Mouse (Mus musculus) macrophage (primary cell): Measurements from ENCODE around the gene Cpt1b. TPM values are rescaled to one million over a fixed set of nuclear protein-coding genes. Genes with fewer than 3 reads are reported as not detected.
A peak's percentile ranks its signal among the peaks of the same experiment; 100 is the strongest.
"Not testable (repeated sequence)": the region's sequence is repeated elsewhere in the genome, so short reads cannot be mapped to it uniquely, and the experiment has no call there.

Source experiments
- H3K27ac ChIP-seq: fragments of 350-480 bp; formaldehyde crosslinking; 2 replicates; pipeline ENCODE4 v1.9.0; 2021
- H3K36me3 ChIP-seq: fragments of 350-480 bp; formaldehyde crosslinking; 2 replicates; pipeline ENCODE4 v1.9.0; 2021; ENCODE audit errors: inconsistent target
- H3K4me3 ChIP-seq: fragments of 350-480 bp; formaldehyde crosslinking; 2 replicates; pipeline ENCODE4 v1.9.0; 2021; ENCODE audit errors: inconsistent target
- H3K79me2 ChIP-seq: fragments of 350-480 bp; formaldehyde crosslinking; 2 replicates; pipeline ENCODE4 v1.9.0; 2021; ENCODE audit errors: inconsistent target
- WGBS: methylation state at CpG from one replicate; pipeline ENCODE4 v1.1.7; 2026; ENCODE audit warnings: inconsistent platforms; ENCODE audit not compliant: missing documents; 5-methylcytosine and 5-hydroxymethylcytosine counted together
- polyA plus RNA-seq: library from polyadenylated mRNA; stranded (reverse); fragments of 250-400 nt; gene quantifications from 3 replicates; pipeline ENCODE4 v1.2.4, GENCODE M21; 2018; ENCODE audit warnings: inconsistent platforms

Gene Cpt1b
- polyA plus RNA-seq, 1 experiment from 2014 or later, result 0.24 TPM

- Histone ChIP-seq H3K79me2 (no peaks in the 10 kb centered on the region), H3K36me3 (no peaks in the 10 kb centered on the region), H3K27ac (no peak overlapping the region), H3K4me3 (no peak overlapping the region)
- WGBS, result 52% methylated on average over 4 of the region's 6 CpGs
Observed at GRCm38 (mm10) chr15:89454857-89455256, 29.2 kb upstream of the Cpt1b start.

GRCm38 (mm10) chr15:89453865-89454478, 28.3 kb upstream of the Cpt1b start, which contains the start of gene Mapk8ip2:
Gene Mapk8ip2 (plus strand): TSS chr15:89453913.
- WGBS, result 5% methylated on average over 42 of the region's 53 CpGs
- Histone ChIP-seq H3K27ac (no peak within 1 kb of the TSS), H3K36me3 (no peaks in the 10 kb centered on the region), H3K79me2 (no peaks in the 10 kb centered on the region), H3K4me3 (no peak within 1 kb of the TSS)

GRCm38 (mm10) chr15:89452906-89453864, 27.5 kb upstream of the Cpt1b start:
- no peak overlapping the region for H3K27ac ChIP-seq
- WGBS, result 6% methylated on average over 24 of the region's 24 CpGs
- H3K79me2 ChIP-seq, result no peaks in the 10 kb centered on the region
- no peak overlapping the region for H3K4me3 ChIP-seq
- no peaks in the 10 kb centered on the region for H3K36me3 ChIP-seq

- 53% methylated on average over 8 of the region's 8 CpGs for WGBS
- Histone ChIP-seq H3K79me2 (no peaks in the 10 kb centered on the region), H3K4me3 (no peak overlapping the region), H3K36me3 (no peaks in the 10 kb centered on the region), H3K27ac (no peak overlapping the region)
Observed at GRCm38 (mm10) chr15:89442486-89443070, 16.9 kb upstream of the Cpt1b start.

- Histone ChIP-seq H3K27ac (no peak overlapping the region), H3K36me3 (no peaks in the 10 kb centered on the region), H3K4me3 (no peak overlapping the region), H3K79me2 (no peaks in the 10 kb centered on the region; the same call in 1 of the 2 replicates)
- WGBS, result 74% methylated on average over 5 of the region's 5 CpGs
Observed at GRCm38 (mm10) chr15:89435878-89436277, 10.2 kb upstream of the Cpt1b start.

GRCm38 (mm10) chr15:89434136-89434535, 8.5 kb upstream of the Cpt1b start:
- Histone ChIP-seq H3K79me2 (no peaks in the 10 kb centered on the region; the same call in 1 of the 2 replicates), H3K36me3 (no peaks in the 10 kb centered on the region), H3K27ac (no peak overlapping the region), H3K4me3 (no peak overlapping the region)
- 96% methylated on average over 2 of the region's 3 CpGs for WGBS

- Histone ChIP-seq H3K79me2 (peaks cover 12% of the 10 kb centered on the region), H3K27ac (no peak overlapping the region), H3K36me3 (no peaks in the 10 kb centered on the region), H3K4me3 (no peak overlapping the region)
- 93% methylated on average over 4 of the region's 4 CpGs for WGBS
Observed at GRCm38 (mm10) chr15:89432946-89433345, 7.3 kb upstream of the Cpt1b start.

GRCm38 (mm10) chr15:89431806-89432205, 6.1 kb upstream of the Cpt1b start:
- Histone ChIP-seq H3K79me2 (peaks cover 12% of the 10 kb centered on the region), H3K4me3 (no peak overlapping the region), H3K27ac (no peak overlapping the region), H3K36me3 (peaks cover 8% of the 10 kb centered on the region; the same call in 1 of the 2 replicates)
- WGBS, result 95% methylated on average over 6 of the region's 6 CpGs

- 82% methylated on average over 3 of the region's 3 CpGs for WGBS
- Histone ChIP-seq H3K4me3 (no peak overlapping the region), H3K36me3 (peaks cover 14% of the 10 kb centered on the region; the same call in 1 of the 2 replicates), H3K79me2 (peaks cover 12% of the 10 kb centered on the region), H3K27ac (no peak overlapping the region)
Observed at GRCm38 (mm10) chr15:89431271-89431670, 5.6 kb upstream of the Cpt1b start.

- peak overlapping the region; percentile 83; the same call in 1 of the 2 replicates for H3K4me3 ChIP-seq
- H3K79me2 ChIP-seq, result peaks cover 12% of the 10 kb centered on the region
- peaks cover 19% of the 10 kb centered on the region; the same call in 1 of the 2 replicates for H3K36me3 ChIP-seq
- 46% methylated on average over 2 of the region's 9 CpGs for WGBS
- H3K27ac ChIP-seq, result not testable (repeated sequence)
Observed at GRCm38 (mm10) chr15:89430771-89431170, 5.1 kb upstream of the Cpt1b start.

GRCm38 (mm10) chr15:89430341-89430740, 4.7 kb upstream of the Cpt1b start:
- WGBS, result 31% methylated on average over 6 of the region's 6 CpGs
- H3K27ac ChIP-seq, result peak overlapping the region; percentile 94

GRCm38 (mm10) chr15:89429352-89430221, 3.9 kb upstream of the Cpt1b start, which contains the start of the genes C730034F03Rik, Gm44502 and Chkb:
Gene C730034F03Rik (plus strand): TSS chr15:89429589.
Gene Gm44502 (minus strand): TSS chr15:89429696.
Gene Chkb (minus strand): TSS chr15:89429908.
- Histone ChIP-seq H3K79me2 (peaks cover 12% of the 10 kb centered on the region), H3K4me3 (peak within 1 kb of the TSS; percentile 83), H3K27ac (peak within 1 kb of the TSS; percentile 94), H3K36me3 (peaks cover 20% of the 10 kb centered on the region; the same call in 1 of the 2 replicates)
- WGBS, result under 1% methylated on average over 57 of the region's 70 CpGs

More at GRCm38 (mm10) chr15:89430341-89430740, 4.7 kb upstream of the Cpt1b start:
- Histone ChIP-seq H3K4me3 (peak overlapping the region; percentile 83), H3K36me3 (peaks cover 20% of the 10 kb centered on the region; the same call in 1 of the 2 replicates), H3K79me2 (peaks cover 12% of the 10 kb centered on the region)

GRCm38 (mm10) chr15:89428821-89429351, 3.2 kb upstream of the Cpt1b start:
- 10% methylated on average over 22 of the region's 22 CpGs for WGBS
- H3K27ac ChIP-seq, result peak overlapping the region; percentile 58
- H3K4me3 ChIP-seq, result peak overlapping the region; percentile 83
- peaks cover 20% of the 10 kb centered on the region; the same call in 1 of the 2 replicates for H3K36me3 ChIP-seq
- peaks cover 12% of the 10 kb centered on the region for H3K79me2 ChIP-seq
